Mouse (Mus musculus): ENCODE results near the gene Lax1. TPM values are rescaled to one million over a fixed set of nuclear protein-coding genes. Genes with fewer than 3 reads are reported as not detected.

The Lax1 gene
- polyA plus RNA-seq (2012): not detected in 2 replicates

- no peak for TF ChIP-seq GATA1 (IDR thresholded peaks at IDR 0.05; ENCODE audit: low read length)
These were observed at the start of gene Lax1 for GRCm38 (mm10) chr1:133689897-133690296. Gene Lax1, minus strand, starts transcription at chr1:133690108.

- TF ChIP-seq GATA1 (IDR thresholded peaks at IDR 0.05; ENCODE audit: low read length): no peak
These were observed 46.8 kb upstream of the Lax1 start for GRCm38 (mm10) chr1:133736664-133737063.

- TF ChIP-seq GATA1 (IDR thresholded peaks at IDR 0.05; ENCODE audit: low read length): peak; percentile 15
These were observed 46.2 kb upstream of the Lax1 start for GRCm38 (mm10) chr1:133735995-133736652.

- TF ChIP-seq GATA1 (IDR thresholded peaks at IDR 0.05; ENCODE audit: low read length): no peak
These were observed 42.9 kb upstream of the Lax1 start for GRCm38 (mm10) chr1:133732814-133733213.

GRCm38 (mm10) chr1:133728339-133728738 is 38.4 kb upstream of the Lax1 start:
- TF ChIP-seq GATA1 (IDR thresholded peaks at IDR 0.05; ENCODE audit: low read length): no peak

GRCm38 (mm10) chr1:133720342-133720741 is 30.4 kb upstream of the Lax1 start:
- no peak for TF ChIP-seq GATA1 (IDR thresholded peaks at IDR 0.05; ENCODE audit: low read length)

GRCm38 (mm10) chr1:133718786-133719185 is 28.9 kb upstream of the Lax1 start:
- no peak for TF ChIP-seq GATA1 (IDR thresholded peaks at IDR 0.05; ENCODE audit: low read length)

- no peak for TF ChIP-seq GATA1 (IDR thresholded peaks at IDR 0.05; ENCODE audit: low read length)
These were observed 28.4 kb upstream of the Lax1 start for GRCm38 (mm10) chr1:133718296-133718695.

GRCm38 (mm10) chr1:133716464-133716863 is 26.6 kb upstream of the Lax1 start:
- TF ChIP-seq GATA1 (IDR thresholded peaks at IDR 0.05; ENCODE audit: low read length): no peak

GRCm38 (mm10) chr1:133715191-133715590 is 25.3 kb upstream of the Lax1 start:
- no peak for TF ChIP-seq GATA1 (IDR thresholded peaks at IDR 0.05; ENCODE audit: low read length)

- no peak for TF ChIP-seq GATA1 (IDR thresholded peaks at IDR 0.05; ENCODE audit: low read length)
These were observed 23.1 kb upstream of the Lax1 start for GRCm38 (mm10) chr1:133713009-133713370.

GRCm38 (mm10) chr1:133712288-133713008 is 22.5 kb upstream of the Lax1 start:
- TF ChIP-seq GATA1 (IDR thresholded peaks at IDR 0.05; ENCODE audit: low read length): no peak

- no peak for TF ChIP-seq GATA1 (IDR thresholded peaks at IDR 0.05; ENCODE audit: low read length)
These were observed 21.5 kb upstream of the Lax1 start for GRCm38 (mm10) chr1:133711376-133711775.

- no peak for TF ChIP-seq GATA1 (IDR thresholded peaks at IDR 0.05; ENCODE audit: low read length)
These were observed 21.0 kb upstream of the Lax1 start for GRCm38 (mm10) chr1:133710895-133711294.

GRCm38 (mm10) chr1:133709292-133709691 is 19.4 kb upstream of the Lax1 start:
- TF ChIP-seq GATA1 (IDR thresholded peaks at IDR 0.05; ENCODE audit: low read length): no peak

GRCm38 (mm10) chr1:133697935-133698620 is 8.2 kb upstream of the Lax1 start:
- no peak for TF ChIP-seq GATA1 (IDR thresholded peaks at IDR 0.05; ENCODE audit: low read length)

Data from G1E-ER4 (cell line).